Mouse (Mus musculus) right cerebral cortex, adult 2 months (tissue): ENCODE data around the gene Alkbh3.

Experiments used
- DNase-seq, 2 experiments: peaks; one replicate each; pipeline ENCODE4 v3.0.0; 2021 to 2022; ENCODE audit warnings: low spot score in 2 of 2

The Alkbh3 gene

DNA sequence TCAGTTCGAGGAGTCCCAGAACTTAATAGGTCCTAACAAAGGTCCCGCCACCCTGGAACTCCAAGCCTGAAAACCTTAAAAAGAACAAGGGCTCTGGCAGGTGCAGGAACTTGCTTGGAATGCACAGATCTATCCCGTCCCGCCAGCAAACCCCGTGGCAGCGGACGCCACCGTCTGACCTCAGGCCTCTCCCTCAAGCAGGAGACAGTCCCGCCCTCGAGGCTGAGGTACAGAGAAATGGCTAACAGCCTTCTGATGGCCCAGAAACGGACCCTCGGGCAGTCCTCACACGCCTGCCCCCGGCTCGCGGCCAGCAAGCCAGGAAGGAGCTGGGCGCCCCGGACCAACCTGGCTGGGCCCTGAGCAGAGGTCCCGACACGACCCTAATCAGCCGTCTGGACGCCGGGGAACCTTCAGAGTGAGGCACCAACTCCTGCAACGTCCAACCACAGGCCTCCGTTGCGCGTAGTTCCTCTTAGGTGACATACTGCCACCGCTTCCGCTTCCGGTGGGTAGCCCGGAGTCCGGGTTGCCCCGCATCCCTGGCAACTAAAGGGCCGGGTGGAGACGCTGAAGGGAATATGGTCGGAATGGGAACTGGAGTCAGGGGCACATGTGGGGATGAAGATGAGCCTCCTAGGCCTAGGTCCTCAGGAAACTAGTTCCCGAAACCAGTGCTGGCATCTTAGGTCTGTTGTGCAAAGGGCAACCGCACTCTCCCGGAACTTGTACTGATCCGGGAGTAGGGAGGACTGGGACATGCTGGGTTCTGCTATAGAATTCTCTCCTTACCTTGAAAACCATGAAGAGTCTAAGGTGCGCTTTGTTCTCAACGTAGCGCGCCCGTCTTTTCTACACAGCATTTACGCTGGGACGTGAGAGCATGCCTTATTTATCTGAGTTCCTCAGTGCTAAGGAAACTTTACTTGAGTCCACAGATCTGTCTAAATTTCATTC is at the start of gene Alkbh3:
TSS of gene Alkbh3 (minus strand) at position 473 of the 957 bp plus-strand sequence.
- peak; percentile 93 to 96 for DNase-seq

DNA sequence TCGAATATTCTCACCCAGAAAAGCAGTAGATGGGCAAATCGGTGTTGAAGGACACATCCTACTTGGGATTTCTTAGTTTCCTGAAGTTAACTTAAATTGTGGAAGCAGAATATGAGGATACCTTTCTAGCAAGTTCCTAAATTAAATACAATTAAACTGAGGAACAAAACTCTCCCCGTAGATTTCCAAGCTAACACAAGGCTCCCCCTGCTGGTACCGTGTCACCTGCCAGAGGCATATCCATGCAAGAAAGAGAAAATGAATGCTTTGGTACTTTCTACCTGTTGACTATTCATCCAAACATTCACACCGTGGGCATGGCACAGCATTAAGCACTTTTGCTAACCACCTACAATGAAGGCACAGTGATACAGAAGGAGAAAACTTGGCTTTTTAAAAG is 48.9 kb upstream of the Alkbh3 start:
- peak; percentile 47 to 56 for DNase-seq

DNA sequence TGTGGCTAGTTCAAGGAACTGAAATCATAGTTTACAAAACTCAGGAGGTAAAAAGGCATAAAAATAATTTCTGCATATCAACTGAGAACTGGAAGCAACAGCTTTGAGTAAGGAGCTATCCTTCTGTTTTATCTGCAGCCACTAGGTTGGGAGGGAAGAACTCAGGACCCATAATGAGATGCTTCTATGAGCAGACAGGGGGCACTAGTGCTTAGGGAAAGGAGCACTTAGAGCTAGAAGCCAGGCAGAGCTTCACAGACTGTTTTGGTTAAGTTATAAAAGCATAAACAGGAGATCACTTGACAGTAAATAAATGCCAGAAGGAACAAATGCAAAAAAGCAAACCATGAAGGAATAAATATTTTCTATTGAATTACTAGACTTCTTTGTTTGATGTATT is 44.2 kb upstream of the Alkbh3 start:
- DNase-seq, result peak in 1 of 2 experiments; percentile 48

DNA sequence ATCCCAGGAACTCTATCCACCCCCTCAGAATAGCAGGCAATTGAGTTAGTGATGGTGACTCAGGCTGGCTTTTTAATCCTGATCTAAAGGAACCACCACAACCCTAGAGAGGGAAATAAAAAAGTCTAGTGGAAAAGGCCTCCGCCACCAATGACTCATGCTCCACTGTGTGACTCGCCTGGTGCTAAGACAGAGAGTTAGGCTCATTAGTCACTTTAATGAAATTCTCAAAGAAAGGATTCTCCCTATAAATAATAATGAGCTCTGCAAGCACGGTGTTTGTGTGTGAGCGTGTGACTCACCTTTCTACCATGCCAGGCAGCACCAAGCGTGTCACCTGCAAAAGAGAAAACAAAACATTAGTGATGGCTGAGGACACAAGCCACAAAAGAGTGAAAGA is 41.3 kb upstream of the Alkbh3 start:
- DNase-seq, result peak; percentile 59 to 62

DNA sequence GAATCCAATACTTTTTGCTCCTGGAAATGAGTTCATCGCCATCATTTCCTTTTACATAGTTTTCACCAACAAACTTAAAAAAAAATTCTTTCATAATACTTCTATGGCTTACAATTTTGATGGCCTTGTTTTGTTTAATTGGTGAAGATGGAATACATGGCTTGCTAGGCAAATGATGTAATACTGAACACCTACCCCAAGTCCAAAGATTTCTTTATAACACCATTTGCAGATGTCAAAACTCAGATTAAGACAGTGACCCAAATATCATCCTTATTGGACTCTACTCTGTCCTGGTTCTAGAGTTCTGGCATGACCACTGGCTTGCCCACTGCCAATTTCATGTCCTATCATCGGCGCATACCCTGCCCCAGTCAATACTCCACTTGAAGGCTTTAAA is 40.3 kb upstream of the Alkbh3 start:
- no peak for DNase-seq

DNA sequence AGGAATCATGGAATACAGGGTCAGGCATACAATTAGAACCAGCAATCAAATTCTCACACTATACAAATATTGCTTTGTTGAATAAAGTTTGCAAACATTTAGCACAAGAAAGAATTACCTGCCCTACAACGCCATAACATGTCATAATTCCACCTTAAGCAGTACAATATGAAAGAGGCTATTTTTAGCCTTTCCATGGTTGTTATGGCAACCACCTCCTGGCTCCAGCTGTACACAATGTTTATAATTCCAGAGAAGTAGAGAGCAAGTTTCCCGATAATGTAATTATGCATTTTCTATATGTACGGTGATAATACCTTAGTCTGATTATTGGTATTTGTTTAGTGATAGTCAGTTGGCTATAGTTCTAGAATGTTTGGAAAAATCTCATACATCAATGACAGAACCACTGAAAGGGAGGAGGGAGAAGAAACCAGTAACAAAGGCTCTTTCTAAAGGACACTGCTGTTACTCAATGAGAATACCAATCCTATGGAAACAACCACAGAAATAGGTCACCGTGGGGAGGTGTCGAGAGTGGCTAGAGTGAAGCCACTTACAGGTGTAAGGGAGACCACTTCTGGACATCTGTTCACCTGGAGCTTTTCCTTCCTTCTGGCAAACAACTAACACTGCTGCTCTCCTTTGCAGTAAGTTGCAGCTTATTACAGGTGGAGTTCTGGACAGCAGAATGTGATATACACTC is 39.0 kb upstream of the Alkbh3 start:
- no peak for DNase-seq

DNA sequence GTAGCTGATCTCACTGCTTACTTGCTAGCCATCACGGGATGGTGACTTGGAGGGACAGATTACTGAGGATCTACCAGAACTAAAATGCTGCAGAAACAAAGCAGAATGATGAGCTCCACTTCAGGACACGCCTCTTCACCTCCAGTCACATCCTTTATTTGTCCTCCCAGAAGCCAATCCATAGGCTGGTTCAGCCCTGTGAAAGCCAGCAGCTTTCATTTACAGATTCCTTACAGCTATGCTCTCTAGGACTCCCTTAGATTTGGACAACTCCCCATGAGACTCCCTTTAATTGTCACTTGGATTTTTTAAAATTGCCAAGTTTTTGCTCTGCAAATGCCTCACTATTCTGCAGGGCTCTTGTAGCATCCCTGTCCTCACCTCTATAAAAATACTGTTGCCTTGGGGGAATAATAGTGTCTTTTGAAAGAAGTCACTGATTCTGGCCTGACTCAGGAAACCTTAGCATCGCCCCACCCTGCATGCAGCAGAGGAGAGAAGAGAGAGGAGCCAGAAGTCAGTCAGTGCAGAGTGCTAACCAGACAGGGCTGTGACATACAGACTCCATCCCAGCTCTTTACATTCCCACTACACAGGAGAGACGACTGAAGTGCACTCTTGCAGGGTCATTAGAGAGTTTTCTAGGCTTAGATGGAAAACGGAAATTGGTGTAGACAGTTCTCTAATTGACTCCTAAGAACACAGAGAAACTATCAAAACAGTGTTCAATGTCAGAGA is 38.3 kb upstream of the Alkbh3 start:
- DNase-seq, result no peak

DNA sequence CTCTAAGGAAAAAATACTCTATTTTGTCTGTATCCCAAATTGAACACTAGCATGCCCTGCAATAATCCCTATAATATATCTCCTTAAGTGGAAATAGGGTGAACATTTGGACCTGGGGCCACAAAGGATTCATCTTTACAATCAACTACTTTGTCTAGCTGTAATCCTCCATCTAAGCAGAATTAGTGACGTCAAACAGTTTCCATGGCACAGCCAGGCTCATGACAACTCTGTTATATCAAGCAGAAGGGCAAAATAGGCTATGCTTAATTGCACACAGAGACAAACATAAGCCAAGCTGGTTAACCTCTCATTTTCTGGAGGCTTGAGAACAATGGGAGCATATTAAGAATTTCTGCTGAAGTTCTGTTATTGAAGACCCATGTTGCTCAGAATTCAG is 37.7 kb upstream of the Alkbh3 start:
- no peak for DNase-seq

DNA sequence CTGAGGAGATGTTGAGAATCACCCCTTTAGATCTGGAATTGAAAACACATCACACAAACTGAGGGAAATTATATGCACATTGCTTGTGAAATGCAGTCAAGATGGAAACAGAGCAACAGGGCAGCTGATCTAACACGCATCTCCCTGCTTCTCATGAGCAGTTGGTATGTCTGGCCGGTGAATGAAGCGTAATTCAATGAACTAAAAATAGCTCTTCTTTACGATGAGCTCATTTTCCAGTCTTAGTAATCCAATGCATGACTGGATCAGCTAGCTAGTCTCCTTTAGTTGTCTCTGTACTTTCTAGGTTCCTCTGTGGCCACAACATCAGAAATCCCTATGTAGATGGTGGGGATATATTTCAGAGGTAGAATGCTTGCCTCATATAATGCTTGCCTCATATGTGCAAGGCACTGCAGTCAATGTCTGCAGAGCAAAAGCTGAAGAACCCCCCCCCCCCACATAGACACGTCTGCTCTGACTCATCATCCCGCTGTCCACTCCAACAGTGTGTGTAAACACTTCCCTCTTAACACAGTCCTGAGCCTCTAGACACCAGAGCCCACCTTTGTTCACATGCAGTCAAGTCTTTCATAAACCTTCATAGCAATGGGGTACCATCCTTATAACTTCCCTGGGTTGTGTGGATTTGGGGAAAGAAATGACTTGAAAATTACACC is 34.9 kb upstream of the Alkbh3 start:
- no peak for DNase-seq

DNA sequence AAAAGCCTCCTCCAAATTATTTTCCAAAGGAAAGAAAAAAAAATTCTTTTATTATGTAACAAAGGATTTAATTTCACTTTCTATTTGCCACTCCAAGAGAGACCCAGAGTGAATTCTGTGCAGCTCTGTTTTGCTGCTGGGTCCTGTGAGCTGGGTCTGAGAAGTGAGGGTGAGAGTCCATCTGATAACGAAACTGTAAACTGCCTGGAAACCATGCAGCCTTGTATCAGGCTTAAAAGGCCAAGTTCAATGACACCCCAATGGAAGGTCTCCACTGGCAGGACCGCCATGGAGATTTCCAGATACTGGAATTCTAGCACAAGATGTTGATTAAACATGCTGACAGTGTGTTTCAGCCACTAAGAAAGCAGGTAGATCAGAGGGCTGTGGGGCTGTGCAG is 33.6 kb upstream of the Alkbh3 start:
- DNase-seq, result no peak

DNA sequence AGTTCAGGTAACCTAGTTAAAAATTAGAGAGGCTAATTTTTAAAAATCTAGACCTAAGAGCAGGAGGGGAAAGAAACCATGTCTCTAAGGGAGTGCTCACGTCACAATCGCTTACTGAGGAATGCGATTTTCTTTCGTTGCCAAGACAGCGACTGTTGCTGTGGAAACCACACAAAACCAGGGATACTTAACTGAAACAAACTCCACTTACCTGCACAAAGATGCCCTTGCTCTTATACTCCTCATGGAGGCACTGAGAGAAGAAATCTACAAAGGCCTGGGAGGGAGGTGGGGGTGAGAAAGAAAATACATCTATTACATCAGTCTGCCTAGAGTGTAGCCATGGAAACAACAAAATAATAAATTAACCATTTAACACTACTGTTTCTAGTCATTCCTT is 33.1 kb upstream of the Alkbh3 start:
- DNase-seq, result peak; percentile 44 to 57

DNA sequence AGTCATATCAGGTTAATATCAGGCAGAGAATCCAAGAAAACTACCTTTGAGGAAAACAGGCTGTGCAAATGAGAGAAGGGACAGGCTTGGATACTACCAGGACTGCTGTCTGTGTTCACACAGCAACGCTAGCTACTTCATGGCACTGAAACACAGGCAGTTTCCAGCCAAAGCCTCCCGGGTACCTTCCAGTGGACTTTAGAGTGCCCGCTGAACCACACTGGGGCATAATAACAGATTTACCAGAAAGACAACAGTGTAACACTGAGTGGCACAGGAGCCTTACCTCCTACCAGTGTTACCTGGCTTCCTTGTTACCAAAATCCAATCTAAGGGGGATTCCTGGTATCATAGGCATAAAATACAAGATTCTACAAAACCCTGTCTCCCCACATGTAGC is 31.9 kb upstream of the Alkbh3 start:
- no peak for DNase-seq

DNA sequence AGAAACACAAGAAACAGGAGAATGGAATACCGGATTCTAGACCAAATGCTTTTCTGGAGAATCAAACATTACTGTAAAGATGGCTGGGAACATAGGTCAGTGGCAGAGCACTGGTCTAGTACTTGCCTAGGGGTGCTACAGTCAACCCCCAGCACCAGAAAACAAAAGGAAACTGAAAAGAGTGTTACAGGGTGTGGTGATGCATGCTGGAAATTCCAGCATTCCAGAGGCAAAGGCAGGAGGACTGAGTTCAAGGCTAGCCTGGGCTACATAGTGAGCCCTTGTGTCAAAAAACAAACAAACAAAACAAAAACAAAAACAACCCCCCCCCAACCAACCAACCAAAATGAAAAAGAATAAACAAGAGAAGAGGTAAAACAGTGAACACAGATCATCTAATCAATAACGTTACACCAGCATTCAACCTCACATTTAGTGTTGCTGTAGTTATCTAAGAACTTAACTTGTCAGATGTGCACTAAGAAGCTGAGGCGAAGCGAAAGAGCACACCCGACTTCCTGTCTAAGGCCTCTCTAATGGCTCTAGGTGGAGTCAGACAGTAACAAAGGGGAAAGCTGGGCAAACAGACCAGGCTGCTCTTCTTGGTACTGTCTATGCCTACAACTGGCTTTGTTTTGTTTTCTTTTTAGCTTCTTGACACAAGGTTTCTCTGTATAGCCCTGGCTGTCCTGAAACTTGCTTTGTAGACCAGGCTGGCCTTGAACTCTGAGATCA is 30.0 kb upstream of the Alkbh3 start:
- DNase-seq, result no peak

DNA sequence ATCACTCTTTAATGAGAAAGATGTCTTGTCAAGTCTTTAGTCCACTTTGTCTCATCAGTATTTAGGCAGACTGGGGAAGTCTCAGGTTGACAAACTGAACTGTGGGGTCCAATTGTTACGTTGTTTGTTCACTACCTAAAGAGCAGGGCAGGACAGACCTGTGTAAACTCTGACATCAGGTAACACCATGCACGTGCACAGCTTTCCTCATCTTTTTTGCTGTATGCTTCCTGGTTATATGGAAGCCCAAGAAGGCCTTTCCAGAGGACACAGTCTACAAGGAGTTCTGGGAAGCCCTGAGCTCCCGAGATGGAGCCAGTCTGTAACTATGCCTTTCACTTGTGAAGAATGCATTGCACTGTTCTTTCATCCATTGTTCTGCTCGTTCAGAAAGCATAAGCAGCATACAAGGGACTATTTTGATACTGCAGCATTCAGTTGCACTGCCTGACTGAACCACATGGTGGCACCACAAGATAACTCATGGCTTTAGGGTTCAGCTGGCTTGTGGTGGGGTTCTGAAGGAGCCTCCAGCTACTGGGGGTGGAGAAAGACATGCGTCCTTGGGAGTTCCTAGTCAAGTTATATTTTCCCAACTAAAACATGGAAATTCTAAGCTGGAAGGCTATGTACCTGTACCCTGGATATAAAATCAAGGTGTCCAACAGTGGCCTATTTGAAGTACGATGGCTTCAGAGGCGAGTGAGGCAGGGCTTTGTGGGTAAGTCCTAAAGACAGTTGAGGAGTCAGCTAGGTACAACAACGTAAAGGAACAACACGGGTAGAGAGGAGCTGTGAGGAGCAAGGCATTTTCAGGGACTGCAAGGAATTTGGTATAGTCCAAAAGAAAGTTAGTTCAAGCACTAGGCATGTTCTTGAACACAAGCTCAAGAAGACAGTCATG is 25.1 kb upstream of the Alkbh3 start:
- DNase-seq, result peak; percentile 91 to 94

DNA sequence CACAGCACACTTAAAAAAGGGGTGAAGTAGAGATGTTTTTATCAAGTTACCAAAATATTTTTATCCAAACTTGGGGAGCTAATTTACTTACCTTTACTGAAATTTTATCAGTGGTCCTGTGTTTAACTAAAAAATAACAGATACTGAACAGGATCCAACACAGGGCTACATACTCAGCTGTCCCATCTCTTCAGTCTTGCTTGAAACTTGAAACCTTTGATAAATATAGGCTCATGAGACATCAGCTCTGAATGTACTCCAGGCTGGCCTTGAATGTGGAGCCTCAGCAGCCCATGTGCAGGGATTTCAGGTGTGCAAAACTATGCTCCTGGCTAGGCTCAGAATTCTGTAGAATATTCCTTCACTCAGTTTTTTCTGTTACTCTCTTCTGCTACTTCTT is 20.0 kb upstream of the Alkbh3 start:
- DNase-seq, result no peak

DNA sequence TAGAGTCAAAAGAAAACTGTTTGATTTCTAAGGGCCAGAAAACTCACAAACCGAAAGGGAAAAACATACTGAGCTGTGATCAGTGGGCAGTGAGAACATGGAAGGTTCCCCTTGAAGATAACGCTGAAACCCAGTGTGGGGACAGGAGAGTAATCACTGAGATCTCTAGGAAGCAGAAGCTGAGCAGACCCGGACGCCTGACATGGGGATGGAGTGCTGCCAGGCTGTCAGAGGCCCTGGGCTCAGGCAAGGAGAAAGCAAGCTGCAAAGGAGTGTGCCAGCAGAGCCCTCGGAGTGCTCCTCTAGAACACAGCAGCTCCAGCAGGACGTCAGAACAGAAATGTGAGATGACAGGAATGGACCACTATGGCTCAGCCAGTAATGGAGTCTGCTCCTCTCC is 14.0 kb upstream of the Alkbh3 start:
- no peak for DNase-seq

DNA sequence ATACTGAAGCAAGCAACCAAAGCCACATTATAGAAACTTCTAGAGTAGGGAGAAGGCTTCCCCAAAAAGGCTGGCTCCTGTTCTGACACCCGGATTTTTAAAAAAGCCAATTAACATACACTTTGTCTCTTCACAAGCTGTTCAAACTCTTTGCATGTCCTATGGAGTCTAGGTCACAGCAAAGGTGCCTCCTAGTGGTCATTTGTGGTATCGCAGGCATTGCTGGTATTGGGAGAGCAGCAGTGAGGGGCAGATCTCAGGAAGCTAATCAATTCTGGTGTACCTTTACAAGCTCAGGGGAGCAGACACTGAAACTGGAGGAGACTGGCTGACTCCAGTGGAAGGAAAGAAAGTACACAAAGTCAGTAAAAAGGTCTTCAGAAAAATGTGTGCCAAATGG is 8.3 kb downstream of the Alkbh3 start:
- peak; percentile 96 for DNase-seq

DNA sequence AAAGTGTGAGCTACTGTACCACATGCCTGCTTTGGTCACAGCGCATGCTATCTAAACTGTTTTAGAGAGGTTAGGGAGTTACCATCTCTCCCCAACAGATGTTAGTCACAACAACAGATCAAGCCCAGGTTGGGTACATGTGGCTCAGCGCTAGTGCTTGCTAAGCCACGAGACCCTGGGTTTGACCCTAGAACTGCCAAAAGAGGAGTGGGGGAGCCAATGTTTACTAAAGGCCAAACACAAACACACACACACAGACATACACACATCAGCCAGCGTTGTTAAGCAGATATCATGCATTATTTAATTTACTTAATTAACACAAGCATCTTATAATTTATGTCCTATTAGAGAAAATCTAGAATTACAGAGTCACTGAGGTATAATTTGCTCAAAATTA is 8.7 kb downstream of the Alkbh3 start:
- no peak for DNase-seq

DNA sequence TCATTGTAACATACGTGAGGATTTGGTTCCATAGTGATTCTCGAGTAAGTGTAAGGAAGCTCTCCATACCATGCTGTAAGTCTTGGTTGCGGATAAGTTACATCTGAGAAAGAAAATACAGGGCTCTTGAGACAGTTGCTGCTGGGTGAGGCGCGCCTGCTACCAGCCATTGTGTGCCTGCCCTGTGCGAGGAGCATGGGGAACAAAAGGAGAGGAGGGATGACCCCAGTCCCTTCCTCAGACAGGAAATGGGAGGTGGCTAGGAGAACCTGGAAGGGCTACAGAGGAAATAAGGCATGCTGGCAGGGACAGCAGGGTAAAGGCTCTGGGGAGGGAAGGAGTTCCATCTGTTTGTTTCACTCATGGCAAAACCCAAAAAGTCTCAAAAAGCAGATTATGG is 9.2 kb downstream of the Alkbh3 start:
- DNase-seq, result no peak

DNA sequence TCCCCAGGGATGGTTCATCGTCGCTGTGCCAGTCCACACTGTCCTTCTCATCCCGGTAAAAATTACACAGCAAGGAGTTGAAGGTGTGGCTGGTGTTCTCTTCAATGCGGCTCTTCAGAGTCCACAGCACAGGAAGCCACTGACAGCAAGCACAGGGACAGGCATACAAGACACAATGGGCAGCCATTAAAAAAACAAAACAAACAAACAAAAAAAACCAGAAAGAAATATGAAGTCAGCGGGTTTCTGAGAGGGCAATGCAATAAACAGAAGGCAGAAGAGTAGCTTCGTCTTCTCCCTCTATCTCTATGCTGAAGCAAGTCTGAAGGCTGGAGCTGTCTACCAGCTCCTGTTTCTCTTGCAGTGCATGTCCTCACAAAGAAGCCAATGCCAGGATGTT is 14.4 kb downstream of the Alkbh3 start, which contains the start of gene Gm27027:
TSS of gene Gm27027 (minus strand) at position 101 of the 400 bp plus-strand sequence.
- DNase-seq, result no peak
